Mouse (Mus musculus): ENCODE results near the gene Gfy. TPM values are rescaled to one million over a fixed set of nuclear protein-coding genes. Genes with fewer than 3 reads are reported as not detected.
"Not testable (repeated sequence)": the region's sequence is repeated elsewhere in the genome, so short reads cannot be mapped to it uniquely, and the experiment has no call there.

The Gfy gene
- total RNA-seq, 2 experiments from 2014 or later, result 0.17 to 0.28 TPM

- DNase-seq, result no peak
These were observed 14.0 kb upstream of the Gfy start for GRCm38 (mm10) chr7:45193406-45193805.

GRCm38 (mm10) chr7:45192585-45193310 lies 13.4 kb upstream of the Gfy start:
- DNase-seq, result no peak

GRCm38 (mm10) chr7:45191803-45192363 lies 12.5 kb upstream of the Gfy start:
- DNase-seq, result no peak

- no peak for DNase-seq
These were observed 11.8 kb upstream of the Gfy start for GRCm38 (mm10) chr7:45191161-45191560.

GRCm38 (mm10) chr7:45190186-45190585 lies 10.8 kb upstream of the Gfy start:
- no peak for DNase-seq

GRCm38 (mm10) chr7:45189600-45189999 lies 10.2 kb upstream of the Gfy start:
- DNase-seq, result no peak

GRCm38 (mm10) chr7:45185921-45186320 lies 6.6 kb upstream of the Gfy start:
- DNase-seq, result no peak

GRCm38 (mm10) chr7:45183672-45184071 lies 4.3 kb upstream of the Gfy start:
- no peak for DNase-seq

GRCm38 (mm10) chr7:45182606-45183005 lies 3.2 kb upstream of the Gfy start:
- no peak for DNase-seq

- DNase-seq, result peak; percentile 84 to 85
These were observed 2.8 kb upstream of the Gfy start for GRCm38 (mm10) chr7:45182199-45182601.

- DNase-seq, result no peak
These were observed 2.2 kb upstream of the Gfy start for GRCm38 (mm10) chr7:45181540-45181939.

GRCm38 (mm10) chr7:45180896-45181477 lies 1.6 kb upstream of the Gfy start, which contains the start of gene Pth2:
Gene Pth2 (plus strand): TSS chr7:45180995.
- no peak for DNase-seq

- DNase-seq, result no peak
These were observed 819 bp downstream of the Gfy start for GRCm38 (mm10) chr7:45178550-45178949.

GRCm38 (mm10) chr7:45176356-45176755 lies 3.0 kb downstream of the Gfy start:
- DNase-seq, result peak in 1 of 2 experiments; percentile 40

GRCm38 (mm10) chr7:45175929-45176328 lies 3.4 kb downstream of the Gfy start:
- no peak for DNase-seq

- DNase-seq, result no peak
These were observed 4.0 kb downstream of the Gfy start for GRCm38 (mm10) chr7:45175398-45175797.

GRCm38 (mm10) chr7:45174567-45175280 lies 4.6 kb downstream of the Gfy start:
- DNase-seq, result no peak

- DNase-seq, result not testable (repeated sequence)
These were observed 5.6 kb downstream of the Gfy start for GRCm38 (mm10) chr7:45173772-45174171.

GRCm38 (mm10) chr7:45172974-45173373 lies 6.4 kb downstream of the Gfy start:
- no peak for DNase-seq

- DNase-seq, result peak in 1 of 2 experiments; percentile 64
These were observed 9.9 kb downstream of the Gfy start for GRCm38 (mm10) chr7:45169495-45169894.

GRCm38 (mm10) chr7:45168656-45169055 lies 10.7 kb downstream of the Gfy start:
- DNase-seq, result no peak

GRCm38 (mm10) chr7:45167761-45168445 lies 11.5 kb downstream of the Gfy start:
- DNase-seq, result peak in 1 of 2 experiments; percentile 72

Data from layer of hippocampus, postnatal 36 days (tissue).